Mouse (Mus musculus) embryonic fibroblast, embryonic 13.5 days (primary cell): ENCODE data around the gene 1700022I11Rik. TPM values are rescaled to one million over a fixed set of nuclear protein-coding genes. Genes with fewer than 3 reads are reported as not detected.

Experiments
- H3K27ac ChIP-seq: 2 replicates; pipeline ENCODE4 v1.5.1; 2012; ENCODE audit warnings: low read length, control low read depth, inconsistent platforms; ENCODE audit not compliant: insufficient read depth
- H3K4me1 ChIP-seq: 2 replicates; pipeline ENCODE4 v1.6.1; 2011; ENCODE audit warnings: low read length; ENCODE audit not compliant: control insufficient read depth, insufficient read depth
- H3K4me3 ChIP-seq: 2 replicates; pipeline ENCODE4 v1.5.1; 2011; ENCODE audit warnings: mild to moderate bottlenecking, control low read depth, low read length; ENCODE audit not compliant: insufficient read depth
- CTCF ChIP-seq: IDR thresholded peaks from 2 replicates; pipeline ENCODE4 v1.5.1; 2011; ENCODE audit warnings: mild to moderate bottlenecking, control low read depth, low read length, moderate library complexity, borderline replicate concordance; ENCODE audit not compliant: insufficient read depth
- POLR2A ChIP-seq: IDR thresholded peaks from 2 replicates; pipeline ENCODE4 v1.6.1; 2011; ENCODE audit warnings: low read depth, mild to moderate bottlenecking, control low read depth, low read length, moderate library complexity
- polyA plus RNA-seq: library from polyadenylated mRNA; stranded (reverse); fragments of >200 nt; gene quantifications from 2 replicates; pipeline ENCODE4 v1.2.4, GENCODE M21; 2011; ENCODE audit warnings: low read depth; ENCODE audit not compliant: missing spikeins, insufficient read length

The 1700022I11Rik gene
- polyA plus RNA-seq, 1 experiment, result not detected

- Histone ChIP-seq H3K27ac (no peak overlapping the region), H3K4me1 (no peaks in the 10 kb centered on the region), H3K4me3 (no peak overlapping the region)
- TF ChIP-seq CTCF (no peak), POLR2A (no peak)
Measured at GRCm38 (mm10) chr4:42941396-42941795, 28.0 kb upstream of the 1700022I11Rik start.

GRCm38 (mm10) chr4:42943341-42943740, 26.1 kb upstream of the 1700022I11Rik start:
- no peak overlapping the region for H3K27ac ChIP-seq
- TF ChIP-seq POLR2A (no peak), CTCF (no peak)
- H3K4me1 ChIP-seq, result no peaks in the 10 kb centered on the region
- no peak overlapping the region for H3K4me3 ChIP-seq

GRCm38 (mm10) chr4:42944185-42944584, 25.2 kb upstream of the 1700022I11Rik start:
- TF ChIP-seq POLR2A (no peak), CTCF (no peak)
- H3K4me1 ChIP-seq, result 0 out of 2 replicates have a peak, but pooled peaks cover 3% of the 10 kb centered on the region
- no peak overlapping the region for H3K4me3 ChIP-seq
- no peak overlapping the region for H3K27ac ChIP-seq

- TF ChIP-seq POLR2A (no peak), CTCF (no peak)
- H3K4me3 ChIP-seq, result no peak overlapping the region
- 0 out of 2 replicates have a peak, but pooled peaks cover 3% of the 10 kb centered on the region for H3K4me1 ChIP-seq
- no peak overlapping the region for H3K27ac ChIP-seq
Measured at GRCm38 (mm10) chr4:42945043-42945442, 24.4 kb upstream of the 1700022I11Rik start.

GRCm38 (mm10) chr4:42945445-42945844, 24.0 kb upstream of the 1700022I11Rik start:
- Histone ChIP-seq H3K27ac (no peak overlapping the region), H3K4me1 (0 out of 2 replicates have a peak, but pooled peaks cover 3% of the 10 kb centered on the region), H3K4me3 (no peak overlapping the region)
- no peak for TF ChIP-seq POLR2A
- no peak for TF ChIP-seq CTCF

- Histone ChIP-seq H3K4me1 (peaks cover 5% of the 10 kb centered on the region; the same call in 1 of the 2 replicates), H3K4me3 (no peak overlapping the region), H3K27ac (no peak overlapping the region)
- TF ChIP-seq POLR2A, result no peak
- no peak for TF ChIP-seq CTCF
Measured at GRCm38 (mm10) chr4:42945952-42946351, 23.5 kb upstream of the 1700022I11Rik start.

GRCm38 (mm10) chr4:42946733-42947290, 22.6 kb upstream of the 1700022I11Rik start:
- TF ChIP-seq POLR2A, result no peak
- TF ChIP-seq CTCF, result no peak
- Histone ChIP-seq H3K27ac (no peak overlapping the region), H3K4me3 (no peak overlapping the region), H3K4me1 (peaks cover 11% of the 10 kb centered on the region)

- Histone ChIP-seq H3K4me1 (peaks cover 15% of the 10 kb centered on the region), H3K4me3 (no peak overlapping the region), H3K27ac (no peak overlapping the region)
- no peak for TF ChIP-seq CTCF
- TF ChIP-seq POLR2A, result no peak
Measured at GRCm38 (mm10) chr4:42948527-42948926, 20.9 kb upstream of the 1700022I11Rik start.

- TF ChIP-seq CTCF (no peak), POLR2A (peak; percentile 84)
- no peak overlapping the region for H3K27ac ChIP-seq
Measured at GRCm38 (mm10) chr4:42949051-42949675, 20.2 kb upstream of the 1700022I11Rik start.

GRCm38 (mm10) chr4:42949676-42950051, 19.7 kb upstream of the 1700022I11Rik start, which contains the start of gene Dnajb5:
Dnajb5 (plus strand) TSS chr4:42949814.
- H3K4me1 ChIP-seq, result peaks cover 19% of the 10 kb centered on the region

More at GRCm38 (mm10) chr4:42949051-42949675, 20.2 kb upstream of the 1700022I11Rik start:
- Histone ChIP-seq H3K4me1 (peaks cover 19% of the 10 kb centered on the region), H3K4me3 (peak overlapping the region; percentile 26; the same call in 1 of the 2 replicates)

More at GRCm38 (mm10) chr4:42949676-42950051, 19.7 kb upstream of the 1700022I11Rik start, which contains the start of gene Dnajb5:
- peak within 1 kb of the TSS; percentile 58 for H3K4me3 ChIP-seq
- H3K27ac ChIP-seq, result peak within 1 kb of the TSS; percentile 68
- TF ChIP-seq POLR2A, result peak; percentile 65; the same call in 1 of the 2 replicates
- TF ChIP-seq CTCF, result no peak
